Mouse (Mus musculus): Measurements from ENCODE around the gene Olfr948. TPM values are rescaled to one million over a fixed set of nuclear protein-coding genes. Genes with fewer than 3 reads are reported as not detected.

Olfr948 gene
- not detected in 2 replicates for polyA plus RNA-seq (2014; fragmentation: Nextera tagmentation; extraction: Ambion mirVana)

DNA sequence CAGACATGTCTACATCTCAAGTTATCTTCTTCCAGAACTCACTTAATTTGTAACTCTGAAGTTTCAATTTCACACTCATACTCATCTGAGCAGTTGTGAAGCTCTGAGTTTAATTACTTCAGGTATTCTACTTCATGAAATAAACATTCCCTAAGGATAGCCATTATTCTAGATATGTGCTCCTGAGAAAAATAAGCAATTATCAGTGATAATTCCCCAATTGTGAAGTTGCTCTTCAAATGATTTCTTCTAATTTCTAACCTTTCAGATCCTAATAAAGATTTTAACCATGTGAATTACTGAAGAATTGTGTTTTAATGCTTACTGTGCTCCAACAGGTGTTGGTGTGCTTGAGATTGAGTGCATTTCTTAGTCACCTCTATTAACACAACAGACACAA lies at the start of gene Olfr948:
Olfr948 (minus strand) TSS at position 101 of the 400 bp plus-strand sequence.
- no peak within 1 kb of the TSS for H3K27ac ChIP-seq (replicated peaks in 1 of 2; ENCODE audit: control insufficient read depth in 1 of 2, insufficient read depth in 1 of 2, low read depth in 2 of 2, low read length in 2 of 2)
- H3K4me3 ChIP-seq (ENCODE audit: control insufficient read depth in 1 of 2, insufficient read depth in 1 of 2, low read depth in 1 of 2, low read length in 2 of 2), result no peak within 1 kb of the TSS
- H3K36me3 ChIP-seq (ENCODE audit: control insufficient read depth, insufficient read depth, low read length), result no peaks in the 10 kb centered on the region
- no peaks in the 10 kb centered on the region for H3K4me1 ChIP-seq (ENCODE audit: control insufficient read depth in 2 of 2, insufficient read depth in 2 of 2, low read length in 2 of 2)
- H3K9ac ChIP-seq (ENCODE audit: low read length), result no peak within 1 kb of the TSS
- no peak for ATAC-seq (ENCODE audit: insufficient number of reproducible peaks, insufficient read depth, low FRiP score, low read depth)
- no peak within 1 kb of the TSS for H3K4me2 ChIP-seq (ENCODE audit: low read length)
- no peaks in the 10 kb centered on the region for H3K9me3 ChIP-seq (ENCODE audit: control insufficient read depth, low read length)
- H3K27me3 ChIP-seq (ENCODE audit: control insufficient read depth, insufficient read depth, low read length), result no peaks in the 10 kb centered on the region

DNA sequence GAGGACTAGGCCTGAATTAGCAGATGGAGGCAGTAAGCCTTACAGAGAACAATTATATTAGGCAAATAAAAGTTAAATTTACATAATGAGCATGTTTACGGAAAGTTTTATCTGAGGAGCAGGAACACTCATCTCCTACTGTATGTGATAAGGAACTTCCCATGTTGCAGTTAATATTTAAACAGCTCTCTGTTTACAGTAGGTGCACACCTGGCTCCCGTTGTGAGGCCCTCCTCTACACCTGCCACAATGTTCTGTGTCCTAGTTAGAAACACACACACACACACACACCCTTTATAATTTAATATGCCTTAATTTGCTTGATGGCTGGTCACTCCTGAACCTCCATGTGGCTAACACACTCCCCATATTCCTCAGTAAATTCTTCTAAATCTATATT lies 38.7 kb downstream of the Olfr948 start:
- Histone ChIP-seq H3K27me3 (ENCODE audit: control insufficient read depth, insufficient read depth, low read length) (no peaks in the 10 kb centered on the region), H3K36me3 (ENCODE audit: control insufficient read depth, insufficient read depth, low read length) (no peaks in the 10 kb centered on the region), H3K9ac (ENCODE audit: low read length) (no peak overlapping the region), H3K4me1 (ENCODE audit: control insufficient read depth in 2 of 2, insufficient read depth in 2 of 2, low read length in 2 of 2) (no peaks in the 10 kb centered on the region), H3K4me2 (ENCODE audit: low read length) (no peak overlapping the region), H3K27ac (replicated peaks in 1 of 2; ENCODE audit: control insufficient read depth in 1 of 2, insufficient read depth in 1 of 2, low read depth in 2 of 2, low read length in 2 of 2) (no peak overlapping the region), H3K4me3 (ENCODE audit: control insufficient read depth in 1 of 2, insufficient read depth in 1 of 2, low read depth in 1 of 2, low read length in 2 of 2) (no peak overlapping the region), H3K9me3 (ENCODE audit: control insufficient read depth, low read length) (no peaks in the 10 kb centered on the region)
- no peak for ATAC-seq (ENCODE audit: insufficient number of reproducible peaks, insufficient read depth, low FRiP score, low read depth)
- WGBS, result 74% methylated on average over 2 of the region's 2 CpGs

DNA sequence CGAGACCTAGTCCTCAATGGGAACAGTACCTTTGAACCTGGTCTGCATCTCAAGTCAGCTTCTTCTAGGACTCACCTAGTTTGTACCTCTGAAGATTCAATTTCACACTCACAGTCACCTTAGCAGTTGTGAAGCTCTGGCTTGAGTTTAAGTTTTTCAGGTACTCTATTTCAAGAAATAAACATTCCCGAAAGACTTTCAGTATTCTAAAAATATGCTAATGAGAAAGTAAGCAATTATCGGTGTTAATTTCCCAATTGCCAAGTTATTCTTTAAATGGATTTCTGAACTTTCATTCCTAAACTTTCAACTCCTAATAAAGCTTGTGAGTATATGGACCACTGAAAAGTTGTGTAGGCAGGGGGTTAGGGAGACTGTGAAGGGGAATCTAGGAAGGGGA lies 49.1 kb downstream of the Olfr948 start, which contains the start of gene Olfr945:
Olfr945 (minus strand) TSS at position 101 of the 400 bp plus-strand sequence.
- 80% methylated on average over 3 of the region's 3 CpGs for WGBS

More for the DNA sequence above, 49.1 kb downstream of the Olfr948 start, which contains the start of gene Olfr945:
- Histone ChIP-seq H3K27ac (replicated peaks in 1 of 2; ENCODE audit: control insufficient read depth in 1 of 2, insufficient read depth in 1 of 2, low read depth in 2 of 2, low read length in 2 of 2) (no peak within 1 kb of the TSS), H3K36me3 (ENCODE audit: control insufficient read depth, insufficient read depth, low read length) (no peaks in the 10 kb centered on the region), H3K4me3 (ENCODE audit: control insufficient read depth in 1 of 2, insufficient read depth in 1 of 2, low read depth in 1 of 2, low read length in 2 of 2) (no peak within 1 kb of the TSS), H3K9me3 (ENCODE audit: control insufficient read depth, low read length) (no peaks in the 10 kb centered on the region), H3K9ac (ENCODE audit: low read length) (no peak within 1 kb of the TSS), H3K27me3 (ENCODE audit: control insufficient read depth, insufficient read depth, low read length) (no peaks in the 10 kb centered on the region), H3K4me2 (ENCODE audit: low read length) (no peak within 1 kb of the TSS), H3K4me1 (ENCODE audit: control insufficient read depth in 2 of 2, insufficient read depth in 2 of 2, low read length in 2 of 2) (no peaks in the 10 kb centered on the region)
- ATAC-seq (ENCODE audit: insufficient number of reproducible peaks, insufficient read depth, low FRiP score, low read depth), result no peak

Other genes with a start within 250 kb of the Olfr948 start
- gene Olfr938, start 247.2 kb downstream of the Olfr948 start, polyA plus RNA-seq (2014; fragmentation: Nextera tagmentation; extraction: Ambion mirVana), result not detected in 2 replicates
- not detected in 2 replicates for gene Olfr27, start 197.9 kb downstream of the Olfr948 start, polyA plus RNA-seq (2014; fragmentation: Nextera tagmentation; extraction: Ambion mirVana)
- not detected in 2 replicates for gene Olfr943, start 159.7 kb downstream of the Olfr948 start, polyA plus RNA-seq (2014; fragmentation: Nextera tagmentation; extraction: Ambion mirVana)
- not detected in 2 replicates for gene Olfr944, start 124.1 kb downstream of the Olfr948 start, polyA plus RNA-seq (2014; fragmentation: Nextera tagmentation; extraction: Ambion mirVana)
- not detected in 2 replicates for gene Olfr1537, start 76.1 kb downstream of the Olfr948 start, polyA plus RNA-seq (2014; fragmentation: Nextera tagmentation; extraction: Ambion mirVana)
- not detected in 2 replicates for gene Olfr945, start 49.2 kb downstream of the Olfr948 start, polyA plus RNA-seq (2014; fragmentation: Nextera tagmentation; extraction: Ambion mirVana)
- not detected in 2 replicates for gene Olfr951, start 61.4 kb upstream of the Olfr948 start, polyA plus RNA-seq (2014; fragmentation: Nextera tagmentation; extraction: Ambion mirVana)
- gene Olfr952, start 101.1 kb upstream of the Olfr948 start, polyA plus RNA-seq (2014; fragmentation: Nextera tagmentation; extraction: Ambion mirVana), result not detected in 2 replicates
- gene Olfr954, start 130.7 kb upstream of the Olfr948 start, polyA plus RNA-seq (2014; fragmentation: Nextera tagmentation; extraction: Ambion mirVana), result not detected in 2 replicates
- gene Olfr955, start 145.9 kb upstream of the Olfr948 start, polyA plus RNA-seq (2014; fragmentation: Nextera tagmentation; extraction: Ambion mirVana), result not detected in 2 replicates
- not detected in 2 replicates for gene Olfr44, start 167.9 kb upstream of the Olfr948 start, polyA plus RNA-seq (2014; fragmentation: Nextera tagmentation; extraction: Ambion mirVana)
- gene Olfr957, start 189.8 kb upstream of the Olfr948 start, polyA plus RNA-seq (2014; fragmentation: Nextera tagmentation; extraction: Ambion mirVana), result not detected in 2 replicates
- gene Olfr958, start 228.0 kb upstream of the Olfr948 start, polyA plus RNA-seq (2014; fragmentation: Nextera tagmentation; extraction: Ambion mirVana), result not detected in 2 replicates
- not detected in 2 replicates for gene Olfr959, start 249.5 kb upstream of the Olfr948 start, polyA plus RNA-seq (2014; fragmentation: Nextera tagmentation; extraction: Ambion mirVana)